Mouse (Mus musculus) brain, embryonic 14.5 days (tissue): ENCODE measurements around the gene Tomm40l. TPM values are rescaled to one million over a fixed set of nuclear protein-coding genes. Genes with fewer than 3 reads are reported as not detected.

Experiments
- DNase-seq: peaks from one replicate; pipeline ENCODE4 v3.0.0-alpha.2; 2011; ENCODE audit warnings: low read depth
- CTCF ChIP-seq: fragments of 200-500 bp; IDR thresholded peaks from 2 replicates; pipeline ENCODE4 v1.5.1; 2012; ENCODE audit warnings: inconsistent platforms, mild to moderate bottlenecking, moderate library complexity, borderline replicate concordance; ENCODE audit not compliant: insufficient read depth, insufficient read length; ENCODE audit errors: extremely low read depth
- POLR2A ChIP-seq: fragments of 200-500 bp; IDR thresholded peaks from 2 replicates; pipeline ENCODE4 v1.6.1; 2012; ENCODE audit warnings: mild to moderate bottlenecking, inconsistent platforms, borderline replicate concordance; ENCODE audit not compliant: poor library complexity, insufficient read depth, insufficient read length, severe bottlenecking; ENCODE audit errors: extremely low read depth
- polyA plus RNA-seq: library from polyadenylated mRNA; depleted of rRNA; stranded (reverse); fragments of >200 nt; gene quantifications from 2 replicates; pipeline ENCODE4 v1.2.3, GENCODE M21; 2012

Tomm40l gene
- polyA plus RNA-seq, 1 experiment, result 38.1 TPM

GRCm38 (mm10) chr1:171193093-171193840 is 29.0 kb downstream of the Tomm40l start:
- no peak for TF ChIP-seq POLR2A
- TF ChIP-seq CTCF, result no peak
- DNase-seq, result peak; percentile 77

- TF ChIP-seq POLR2A (no peak), CTCF (no peak)
- no peak for DNase-seq
Observed at GRCm38 (mm10) chr1:171192283-171192682, 30.0 kb downstream of the Tomm40l start.

- no peak for DNase-seq
- no peak for TF ChIP-seq POLR2A
- no peak for TF ChIP-seq CTCF
Observed at GRCm38 (mm10) chr1:171190832-171191231, 31.5 kb downstream of the Tomm40l start.

GRCm38 (mm10) chr1:171189476-171190114 is 32.7 kb downstream of the Tomm40l start:
- no peak for TF ChIP-seq POLR2A
- TF ChIP-seq CTCF, result no peak
- peak; percentile 49 for DNase-seq

- peak; percentile 62 for DNase-seq
- TF ChIP-seq POLR2A (no peak), CTCF (no peak)
Observed at GRCm38 (mm10) chr1:171189046-171189445, 33.3 kb downstream of the Tomm40l start.

- no peak for TF ChIP-seq POLR2A
Observed at GRCm38 (mm10) chr1:171187851-171188700, 34.2 kb downstream of the Tomm40l start.

GRCm38 (mm10) chr1:171185655-171186054 is 36.7 kb downstream of the Tomm40l start:
- TF ChIP-seq POLR2A (no peak), CTCF (no peak)
- DNase-seq, result no peak

More at GRCm38 (mm10) chr1:171187851-171188700, 34.2 kb downstream of the Tomm40l start:
- DNase-seq, result peak; percentile 48

GRCm38 (mm10) chr1:171184314-171184713 is 38.0 kb downstream of the Tomm40l start:
- no peak for TF ChIP-seq CTCF
- no peak for TF ChIP-seq POLR2A
- no peak for DNase-seq

- no peak for TF ChIP-seq POLR2A
- DNase-seq, result no peak
Observed at GRCm38 (mm10) chr1:171183620-171184019, 38.7 kb downstream of the Tomm40l start.

GRCm38 (mm10) chr1:171183025-171183424 is 39.3 kb downstream of the Tomm40l start:
- TF ChIP-seq CTCF (no peak), POLR2A (no peak)

GRCm38 (mm10) chr1:171179487-171180171 is 42.7 kb downstream of the Tomm40l start:
- no peak for DNase-seq
- no peak for TF ChIP-seq CTCF
- no peak for TF ChIP-seq POLR2A

More at GRCm38 (mm10) chr1:171183025-171183424, 39.3 kb downstream of the Tomm40l start:
- no peak for DNase-seq
